Mouse (Mus musculus) cerebellum, adult 9-10 months (tissue): ENCODE measurements around the gene Serpina3n.
"Not testable (repeated sequence)": the region's sequence is repeated elsewhere in the genome, so short reads cannot be mapped to it uniquely, and the experiment has no call there.

Experiments used
- DNase-seq: peaks from one replicate; pipeline ENCODE4 v3.0.0; 2022

Gene Serpina3n

GRCm38 (mm10) chr12:104406454-104406885 lies at the start of gene Serpina3n:
Serpina3n (plus strand) TSS chr12:104406729.
- DNase-seq, result no peak

- no peak for DNase-seq
These were observed 36.5 kb upstream of the Serpina3n start for GRCm38 (mm10) chr12:104369986-104370385.

GRCm38 (mm10) chr12:104377179-104377578 lies 29.4 kb upstream of the Serpina3n start:
- not testable (repeated sequence) for DNase-seq

GRCm38 (mm10) chr12:104378351-104378750 lies 28.2 kb upstream of the Serpina3n start:
- DNase-seq, result not testable (repeated sequence)

GRCm38 (mm10) chr12:104378815-104379214 lies 27.7 kb upstream of the Serpina3n start:
- DNase-seq, result not testable (repeated sequence)

- no peak for DNase-seq
These were observed 26.7 kb upstream of the Serpina3n start for GRCm38 (mm10) chr12:104379856-104380255.

- DNase-seq, result not testable (repeated sequence)
These were observed 25.4 kb upstream of the Serpina3n start for GRCm38 (mm10) chr12:104381071-104381604.

- DNase-seq, result not testable (repeated sequence)
These were observed 20.5 kb upstream of the Serpina3n start for GRCm38 (mm10) chr12:104385987-104386386.

- DNase-seq, result not testable (repeated sequence)
These were observed 19.7 kb upstream of the Serpina3n start for GRCm38 (mm10) chr12:104386878-104387277.

GRCm38 (mm10) chr12:104388477-104388876 lies 18.1 kb upstream of the Serpina3n start:
- DNase-seq, result no peak

GRCm38 (mm10) chr12:104391057-104391456 lies 15.5 kb upstream of the Serpina3n start:
- not testable (repeated sequence) for DNase-seq

GRCm38 (mm10) chr12:104403968-104404367 lies 2.6 kb upstream of the Serpina3n start:
- no peak for DNase-seq

GRCm38 (mm10) chr12:104412507-104412906 lies 6.0 kb downstream of the Serpina3n start:
- no peak for DNase-seq

GRCm38 (mm10) chr12:104414576-104414975 lies 8.0 kb downstream of the Serpina3n start:
- no peak for DNase-seq

- DNase-seq, result peak; percentile 63
These were observed 9.2 kb downstream of the Serpina3n start for GRCm38 (mm10) chr12:104415625-104416315.

- peak; percentile 63 for DNase-seq
These were observed 12.0 kb downstream of the Serpina3n start for GRCm38 (mm10) chr12:104418340-104419135.

GRCm38 (mm10) chr12:104419136-104419462 lies 12.6 kb downstream of the Serpina3n start:
- no peak for DNase-seq

- no peak for DNase-seq
These were observed 16.3 kb downstream of the Serpina3n start for GRCm38 (mm10) chr12:104422615-104423392.

- DNase-seq, result no peak
These were observed 19.1 kb downstream of the Serpina3n start for GRCm38 (mm10) chr12:104425591-104425990.

GRCm38 (mm10) chr12:104426915-104427314 lies 20.4 kb downstream of the Serpina3n start:
- peak; percentile 24 for DNase-seq

GRCm38 (mm10) chr12:104431359-104431758 lies 24.8 kb downstream of the Serpina3n start:
- DNase-seq, result no peak

GRCm38 (mm10) chr12:104433214-104433613 lies 26.7 kb downstream of the Serpina3n start:
- DNase-seq, result no peak
